Mouse (Mus musculus): Measurements from ENCODE around the gene Mkln1. TPM values are rescaled to one million over a fixed set of nuclear protein-coding genes. Genes with fewer than 3 reads are reported as not detected.

Mkln1 gene
- polyA plus RNA-seq, 1 experiment from 2014 or later = 210 TPM

- 90% methylated on average over 10 of the region's 10 CpGs for WGBS
- no peaks in the 10 kb centered on the region for H3K4me1 ChIP-seq
- peaks cover 58% of the 10 kb centered on the region for H3K36me3 ChIP-seq
- no peak for DNase-seq (ENCODE audit: low spot score)
- no peak overlapping the region for H3K4me3 ChIP-seq
- H3K27me3 ChIP-seq (ENCODE audit: insufficient read depth, poor library complexity, severe bottlenecking) = no peaks in the 10 kb centered on the region
- no peaks in the 10 kb centered on the region for H3K9me3 ChIP-seq
- H3K27ac ChIP-seq = no peak overlapping the region
Observed at GRCm38 (mm10) chr6:31499836-31500235, 101.3 kb downstream of the Mkln1 start.

- H3K27me3 ChIP-seq (ENCODE audit: insufficient read depth, poor library complexity, severe bottlenecking) = no peaks in the 10 kb centered on the region
- no peak overlapping the region for H3K4me3 ChIP-seq
- no peaks in the 10 kb centered on the region for H3K9me3 ChIP-seq
- H3K27ac ChIP-seq = no peak overlapping the region
- 93% methylated on average over 2 of the region's 2 CpGs for WGBS
- no peaks in the 10 kb centered on the region for H3K4me1 ChIP-seq
- peaks cover 55% of the 10 kb centered on the region for H3K36me3 ChIP-seq
- DNase-seq (ENCODE audit: low spot score) = no peak
Observed at GRCm38 (mm10) chr6:31500260-31500659, 101.7 kb downstream of the Mkln1 start.

GRCm38 (mm10) chr6:31500691-31501090, 102.2 kb downstream of the Mkln1 start:
- DNase-seq (ENCODE audit: low spot score) = no peak
- no peaks in the 10 kb centered on the region for H3K27me3 ChIP-seq (ENCODE audit: insufficient read depth, poor library complexity, severe bottlenecking)
- H3K36me3 ChIP-seq = peaks cover 55% of the 10 kb centered on the region
- H3K27ac ChIP-seq = no peak overlapping the region
- no peak overlapping the region for H3K4me3 ChIP-seq
- no peaks in the 10 kb centered on the region for H3K9me3 ChIP-seq
- no peaks in the 10 kb centered on the region for H3K4me1 ChIP-seq

GRCm38 (mm10) chr6:31502614-31503013, 104.1 kb downstream of the Mkln1 start:
- no peaks in the 10 kb centered on the region for H3K27me3 ChIP-seq (ENCODE audit: insufficient read depth, poor library complexity, severe bottlenecking)
- DNase-seq (ENCODE audit: low spot score) = no peak
- H3K36me3 ChIP-seq = peaks cover 44% of the 10 kb centered on the region
- WGBS = 94% methylated on average over 2 of the region's 2 CpGs
- H3K4me1 ChIP-seq = no peaks in the 10 kb centered on the region
- H3K27ac ChIP-seq = no peak overlapping the region
- no peak overlapping the region for H3K4me3 ChIP-seq
- no peaks in the 10 kb centered on the region for H3K9me3 ChIP-seq

- Histone ChIP-seq H3K27me3 (ENCODE audit: insufficient read depth, poor library complexity, severe bottlenecking) (no peaks in the 10 kb centered on the region), H3K9me3 (no peaks in the 10 kb centered on the region), H3K36me3 (peaks cover 4% of the 10 kb centered on the region; the same call in 1 of the 2 replicates), H3K4me1 (peaks cover 12% of the 10 kb centered on the region; the same call in 1 of the 2 replicates), H3K27ac (no peak overlapping the region), H3K4me3 (no peak overlapping the region)
- WGBS = 74% methylated on average over 6 of the region's 6 CpGs
- DNase-seq (ENCODE audit: low spot score) = no peak
Observed at GRCm38 (mm10) chr6:31513726-31514125, 115.2 kb downstream of the Mkln1 start.

DNA sequence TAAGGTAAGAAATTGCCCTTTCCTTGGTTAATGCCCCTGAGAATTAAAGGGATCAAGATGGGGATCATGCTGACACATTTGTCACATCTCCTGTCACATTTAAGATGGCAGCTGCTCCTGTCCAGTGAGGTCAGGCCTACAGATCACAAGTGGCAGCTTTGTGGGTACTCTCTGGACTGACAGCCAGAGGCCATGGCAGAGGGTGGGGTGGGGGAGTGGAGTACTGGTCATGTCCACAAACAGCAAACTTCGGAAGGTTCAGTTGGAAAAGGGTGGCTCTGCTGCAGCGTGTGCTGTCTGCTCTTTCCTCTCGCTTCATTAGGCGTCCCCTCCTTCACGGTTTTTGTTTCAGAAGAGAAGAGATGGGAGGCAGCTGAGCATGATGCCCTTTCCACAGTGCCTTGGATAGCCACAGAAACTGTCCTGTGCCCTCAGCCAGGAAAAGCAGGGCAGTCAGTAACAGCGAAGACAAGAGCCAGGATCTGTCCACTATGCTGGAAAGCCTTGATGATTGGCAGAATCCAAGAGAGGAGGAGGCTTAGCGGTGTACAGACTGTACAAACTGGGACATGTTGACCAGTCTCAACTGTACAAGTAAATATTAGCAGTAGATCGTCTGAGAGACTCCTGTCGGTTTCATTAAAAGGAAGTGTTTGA, 119.3 kb downstream of the Mkln1 start:
- Histone ChIP-seq H3K36me3 (peaks cover 23% of the 10 kb centered on the region), H3K4me1 (peaks cover 12% of the 10 kb centered on the region; the same call in 1 of the 2 replicates), H3K4me3 (no peak overlapping the region), H3K27ac (0 out of 2 replicates have a peak overlapping the region, but pooled peaks have one; percentile 44), H3K27me3 (ENCODE audit: insufficient read depth, poor library complexity, severe bottlenecking) (no peaks in the 10 kb centered on the region), H3K9me3 (no peaks in the 10 kb centered on the region)
- 63% methylated on average over 9 of the region's 9 CpGs for WGBS
- DNase-seq (ENCODE audit: low spot score) = peak; percentile 73

GRCm38 (mm10) chr6:31518338-31518698, 119.8 kb downstream of the Mkln1 start:
- DNase-seq (ENCODE audit: low spot score) = peak; percentile 63
- Histone ChIP-seq H3K36me3 (peaks cover 28% of the 10 kb centered on the region), H3K4me3 (no peak overlapping the region), H3K27me3 (ENCODE audit: insufficient read depth, poor library complexity, severe bottlenecking) (no peaks in the 10 kb centered on the region), H3K27ac (no peak overlapping the region), H3K4me1 (peaks cover 12% of the 10 kb centered on the region; the same call in 1 of the 2 replicates), H3K9me3 (no peaks in the 10 kb centered on the region)
- 67% methylated on average over 2 of the region's 2 CpGs for WGBS

- DNase-seq (ENCODE audit: low spot score) = peak; percentile 78
- Histone ChIP-seq H3K27ac (no peak overlapping the region), H3K36me3 (peaks cover 36% of the 10 kb centered on the region), H3K9me3 (no peaks in the 10 kb centered on the region), H3K27me3 (ENCODE audit: insufficient read depth, poor library complexity, severe bottlenecking) (no peaks in the 10 kb centered on the region), H3K4me1 (peaks cover 12% of the 10 kb centered on the region; the same call in 1 of the 2 replicates), H3K4me3 (no peak overlapping the region)
- WGBS = 67% methylated on average over 8 of the region's 8 CpGs
Observed at GRCm38 (mm10) chr6:31519001-31519471, 120.5 kb downstream of the Mkln1 start.

DNA sequence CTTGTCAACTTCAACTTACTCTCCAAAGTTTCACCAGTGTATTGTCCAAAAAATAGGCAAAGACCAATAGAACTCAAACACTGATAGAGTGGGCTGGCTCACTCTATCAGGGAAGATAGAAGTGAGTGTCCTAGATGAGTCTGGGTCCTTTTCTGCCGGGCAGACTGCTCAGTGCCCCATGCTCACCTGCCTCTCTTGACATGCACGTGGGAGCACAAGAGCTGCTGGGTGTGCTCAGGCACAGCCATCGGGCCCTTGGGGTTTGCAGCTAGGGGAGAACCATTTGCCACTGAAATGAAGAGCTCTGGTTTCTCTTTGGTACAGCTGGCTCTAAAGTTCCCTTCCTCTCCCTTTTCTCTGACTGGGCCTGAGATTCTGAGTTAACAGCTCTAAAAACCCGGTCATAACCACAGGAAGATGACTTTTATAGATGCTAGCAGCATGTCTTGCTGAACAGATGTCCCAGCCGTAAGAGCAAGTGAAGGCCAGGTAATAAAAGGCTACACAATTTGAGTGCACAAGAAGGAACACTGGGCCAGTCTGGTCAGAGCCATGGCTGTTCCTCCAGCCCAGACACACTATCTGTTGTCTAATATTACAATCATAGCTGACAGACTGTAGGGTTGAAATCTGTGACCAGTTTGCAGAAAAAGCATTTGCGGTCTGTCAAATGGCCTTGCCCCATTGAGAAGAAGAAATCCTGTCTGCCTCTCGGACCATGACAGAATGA, 122.1 kb downstream of the Mkln1 start:
- WGBS = 73% methylated on average over 7 of the region's 7 CpGs

GRCm38 (mm10) chr6:31521491-31522355, 123.2 kb downstream of the Mkln1 start:
- peak; percentile 68 for DNase-seq (ENCODE audit: low spot score)
- 86% methylated on average over 8 of the region's 8 CpGs for WGBS
- no peak overlapping the region for H3K27ac ChIP-seq

More for the DNA sequence above, 122.1 kb downstream of the Mkln1 start:
- no peaks in the 10 kb centered on the region for H3K9me3 ChIP-seq
- peaks cover 52% of the 10 kb centered on the region for H3K36me3 ChIP-seq
- H3K4me3 ChIP-seq = no peak overlapping the region
- no peak overlapping the region for H3K27ac ChIP-seq
- H3K4me1 ChIP-seq = peaks cover 12% of the 10 kb centered on the region; the same call in 1 of the 2 replicates
- peak; percentile 64 for DNase-seq (ENCODE audit: low spot score)
- H3K27me3 ChIP-seq (ENCODE audit: insufficient read depth, poor library complexity, severe bottlenecking) = no peaks in the 10 kb centered on the region

GRCm38 (mm10) chr6:31522478-31522877, 123.9 kb downstream of the Mkln1 start:
- H3K36me3 ChIP-seq = peaks cover 68% of the 10 kb centered on the region
- DNase-seq (ENCODE audit: low spot score) = no peak
- WGBS = 83% methylated on average over 4 of the region's 4 CpGs

More at GRCm38 (mm10) chr6:31521491-31522355, 123.2 kb downstream of the Mkln1 start:
- Histone ChIP-seq H3K9me3 (no peaks in the 10 kb centered on the region), H3K36me3 (peaks cover 61% of the 10 kb centered on the region), H3K4me3 (no peak overlapping the region), H3K27me3 (ENCODE audit: insufficient read depth, poor library complexity, severe bottlenecking) (no peaks in the 10 kb centered on the region), H3K4me1 (peaks cover 15% of the 10 kb centered on the region; the same call in 1 of the 2 replicates)

DNA sequence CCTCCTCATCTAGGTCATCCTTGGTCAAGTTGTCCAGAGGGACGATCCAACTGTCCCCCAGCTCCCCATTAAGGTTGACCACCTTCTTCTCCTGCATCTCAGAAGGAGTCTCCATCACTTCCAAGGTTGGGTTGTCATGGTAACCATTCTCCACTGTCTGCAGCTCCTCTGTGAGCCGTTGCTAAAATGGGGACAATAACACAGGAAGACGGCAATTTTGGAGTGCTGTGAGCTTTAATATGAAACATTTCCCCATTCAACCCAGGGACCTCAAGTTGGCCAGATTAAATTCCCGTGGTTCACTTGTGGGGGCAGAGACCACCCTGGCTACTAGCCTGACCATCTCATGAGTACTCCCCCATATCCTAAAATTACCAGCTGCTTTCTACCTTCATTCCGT, 124.5 kb downstream of the Mkln1 start:
- Histone ChIP-seq H3K4me1 (0 out of 2 replicates have a peak, but pooled peaks cover 6% of the 10 kb centered on the region), H3K27me3 (ENCODE audit: insufficient read depth, poor library complexity, severe bottlenecking) (no peaks in the 10 kb centered on the region), H3K9me3 (no peaks in the 10 kb centered on the region), H3K36me3 (peaks cover 70% of the 10 kb centered on the region), H3K4me3 (no peak overlapping the region), H3K27ac (no peak overlapping the region)
- 79% methylated on average over 5 of the region's 5 CpGs for WGBS
- DNase-seq (ENCODE audit: low spot score) = no peak

More at GRCm38 (mm10) chr6:31522478-31522877, 123.9 kb downstream of the Mkln1 start:
- Histone ChIP-seq H3K9me3 (no peaks in the 10 kb centered on the region), H3K27me3 (ENCODE audit: insufficient read depth, poor library complexity, severe bottlenecking) (no peaks in the 10 kb centered on the region), H3K27ac (no peak overlapping the region), H3K4me1 (peaks cover 10% of the 10 kb centered on the region; the same call in 1 of the 2 replicates), H3K4me3 (no peak overlapping the region)
